Mouse (Mus musculus): Measurements from ENCODE around the gene Ifitm1.
"Not testable (repeated sequence)": the region's sequence is repeated elsewhere in the genome, so short reads cannot be mapped to it uniquely, and the experiment has no call there.

The Ifitm1 gene

DNA sequence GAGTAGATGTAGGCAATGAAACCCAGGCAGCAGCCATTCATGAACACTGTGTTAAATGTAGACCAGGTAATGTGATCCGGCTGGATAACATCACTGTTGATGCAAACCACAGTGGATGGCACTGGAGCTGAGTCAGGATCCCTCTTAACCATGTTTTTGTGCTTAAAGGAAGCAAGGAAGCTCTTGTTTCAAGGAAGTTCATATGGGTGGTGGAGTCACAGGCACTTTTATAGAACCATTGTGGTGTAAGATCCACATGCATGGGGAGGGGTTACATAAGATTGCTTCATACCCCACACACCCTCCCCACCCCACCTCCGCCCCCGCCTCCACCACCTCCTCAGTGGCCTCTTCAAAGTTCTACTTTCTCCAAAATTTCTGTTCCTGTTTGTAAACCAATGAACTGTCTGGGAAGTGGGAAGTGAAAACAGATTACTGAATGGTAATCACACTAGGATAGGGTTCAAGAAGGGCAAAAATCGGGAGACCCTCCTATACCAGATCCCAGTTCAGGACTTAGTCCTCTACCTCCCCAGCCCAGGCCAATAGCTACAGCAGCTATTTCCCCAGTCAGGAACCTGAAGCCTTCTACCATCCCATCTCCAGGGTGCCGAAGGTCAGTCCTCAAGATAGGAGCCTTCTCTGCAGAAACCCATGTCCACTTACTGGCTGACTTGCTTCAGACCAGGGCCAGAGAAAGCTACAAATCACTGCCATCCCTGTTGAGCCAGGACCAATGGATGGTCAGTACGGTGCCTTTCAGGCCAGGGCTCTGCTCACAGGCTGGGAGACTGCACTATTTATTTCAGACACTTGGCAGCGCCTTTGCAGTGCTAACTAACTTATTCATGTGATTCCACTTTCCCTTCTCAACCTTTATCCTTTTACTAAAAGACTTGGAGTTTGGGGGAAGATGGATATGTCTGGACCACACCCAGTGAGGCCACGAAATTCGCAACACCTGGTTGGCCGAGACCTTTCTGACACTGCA lies 50.0 kb downstream of the Ifitm1 start:
- no peak for DNase-seq (ENCODE audit: low spot score in 2 of 2)

DNA sequence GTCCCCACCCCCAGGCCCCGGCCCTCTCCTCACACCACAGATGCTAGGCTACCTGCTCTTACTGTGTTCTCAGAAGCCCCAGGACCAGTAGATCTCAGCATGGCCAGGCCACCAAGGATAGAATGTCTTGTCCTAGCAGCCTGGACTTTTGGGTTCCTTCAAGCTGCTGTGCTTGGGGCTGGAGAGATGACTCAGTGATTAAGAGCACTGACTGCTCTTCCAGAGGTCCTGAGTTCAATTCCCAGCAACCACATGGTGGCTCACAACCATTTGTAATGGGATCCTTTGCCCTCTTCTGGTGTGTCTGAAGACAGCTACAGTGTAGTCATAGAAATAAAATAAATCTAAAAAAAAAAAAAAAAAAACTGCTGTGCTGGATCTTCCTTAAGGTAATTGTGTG lies 50.8 kb downstream of the Ifitm1 start, which contains the start of gene Ifitm6:
Gene Ifitm6, minus strand, starts transcription at position 101 of the 400 bp plus-strand sequence.
- DNase-seq (ENCODE audit: low spot score in 2 of 2), result not testable (repeated sequence)

DNA sequence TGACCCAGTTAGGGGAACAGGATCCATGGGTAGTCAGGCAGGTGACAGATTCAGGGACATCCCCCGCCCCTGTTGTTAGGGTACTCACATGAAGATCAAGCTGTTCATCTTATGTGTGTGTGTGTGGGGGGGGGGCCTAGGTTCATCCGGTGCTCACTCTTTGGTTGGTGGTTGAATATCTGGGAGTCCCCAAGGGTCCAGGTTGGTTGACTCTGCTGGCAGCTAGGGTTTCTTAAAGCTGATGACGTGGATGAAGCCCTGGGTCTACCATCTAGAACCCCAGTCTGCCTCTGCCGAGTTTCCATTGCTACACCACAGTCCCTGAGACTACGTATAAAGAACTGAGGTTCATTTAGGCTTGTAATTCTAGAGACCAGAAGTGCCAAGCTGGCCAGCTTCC lies 52.0 kb downstream of the Ifitm1 start:
- DNase-seq (ENCODE audit: low spot score in 2 of 2), result no peak
